Mouse (Mus musculus) urinary bladder, postnatal 36 days (tissue): ENCODE measurements around the gene Ppp2r3a.

Source experiments
- DNase-seq, 2 experiments: peaks; one replicate each; pipeline ENCODE4 v3.0.0; 2022; ENCODE audit warnings: low spot score in 2 of 2, mixed read lengths in 1 of 2

Gene Ppp2r3a

GRCm38 (mm10) chr9:101074332-101075021 is 177.1 kb downstream of the Ppp2r3a start:
- DNase-seq = peak; percentile 76 to 87

DNA sequence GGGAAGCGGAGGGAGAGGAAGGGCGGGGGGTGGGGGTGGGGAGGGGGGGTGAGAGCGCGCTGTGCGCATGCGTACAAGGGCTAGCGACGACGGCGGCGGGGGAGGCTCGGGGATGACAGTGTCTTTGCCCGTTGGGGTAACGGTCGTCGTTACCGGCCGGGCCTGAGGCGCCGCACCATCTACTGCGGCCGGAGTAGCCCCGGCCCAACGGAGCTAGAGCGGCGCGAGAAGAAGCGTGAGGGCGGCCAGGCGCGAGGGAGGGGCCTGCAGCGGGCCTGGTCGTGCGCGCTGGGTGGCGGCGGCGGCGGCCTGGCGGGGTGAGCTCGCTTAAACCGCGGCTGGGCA is 177.6 kb downstream of the Ppp2r3a start, which contains the start of gene Msl2:
TSS of gene Msl2 (plus strand) at position 115 of the 345 bp plus-strand sequence.
- DNase-seq = no peak

DNA sequence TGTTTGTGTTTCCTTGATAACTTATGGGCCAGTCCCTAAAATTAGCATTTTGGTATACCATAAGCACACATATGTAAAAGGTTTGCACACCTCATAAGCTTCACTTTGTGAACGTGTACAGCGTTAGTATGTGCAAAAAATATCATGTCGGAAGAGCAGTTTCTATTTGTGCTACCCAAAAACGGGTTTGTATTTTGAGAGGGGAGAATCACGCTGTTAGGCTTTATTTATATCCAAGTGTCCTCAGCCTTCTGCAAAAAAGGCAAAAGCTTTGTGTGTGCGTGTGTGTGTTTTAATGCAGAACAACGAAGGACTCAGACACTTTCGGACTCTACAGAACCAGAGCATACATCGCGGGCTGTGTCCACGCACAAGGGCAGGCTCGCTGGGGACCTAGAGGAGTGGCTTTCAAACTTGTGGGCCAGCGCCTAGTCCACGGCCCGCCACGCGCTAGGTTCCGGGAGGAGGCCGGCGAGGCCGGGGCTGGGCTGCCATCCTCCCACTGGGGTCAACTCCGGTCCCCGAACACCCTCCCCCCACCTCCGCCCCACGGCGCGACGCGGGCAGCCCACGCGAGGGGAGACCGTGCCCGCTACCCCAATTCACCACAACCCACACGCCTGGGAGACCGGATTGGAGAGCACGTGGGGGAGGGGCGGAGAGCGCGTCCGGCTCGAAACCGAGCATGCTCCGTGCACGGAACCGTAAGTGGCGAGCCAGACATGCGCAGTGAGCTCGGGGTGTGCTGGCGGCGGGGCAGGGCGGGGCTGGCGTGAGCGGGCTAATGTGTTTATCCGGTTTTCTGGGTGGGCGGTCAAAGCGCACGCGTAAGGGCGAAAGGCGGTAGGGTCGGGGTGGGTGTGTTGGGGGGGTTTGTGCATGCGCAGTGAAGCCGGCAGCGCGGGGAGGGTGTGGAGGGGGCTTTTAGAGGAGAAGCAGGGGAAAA is 178.3 kb downstream of the Ppp2r3a start:
- peak; percentile 97 to 99 for DNase-seq

GRCm38 (mm10) chr9:101072506-101072905 is 179.1 kb downstream of the Ppp2r3a start:
- no peak for DNase-seq

GRCm38 (mm10) chr9:101069781-101070180 is 181.8 kb downstream of the Ppp2r3a start:
- DNase-seq = no peak

- DNase-seq = no peak
These were observed 186.5 kb downstream of the Ppp2r3a start for GRCm38 (mm10) chr9:101065076-101065602.

DNA sequence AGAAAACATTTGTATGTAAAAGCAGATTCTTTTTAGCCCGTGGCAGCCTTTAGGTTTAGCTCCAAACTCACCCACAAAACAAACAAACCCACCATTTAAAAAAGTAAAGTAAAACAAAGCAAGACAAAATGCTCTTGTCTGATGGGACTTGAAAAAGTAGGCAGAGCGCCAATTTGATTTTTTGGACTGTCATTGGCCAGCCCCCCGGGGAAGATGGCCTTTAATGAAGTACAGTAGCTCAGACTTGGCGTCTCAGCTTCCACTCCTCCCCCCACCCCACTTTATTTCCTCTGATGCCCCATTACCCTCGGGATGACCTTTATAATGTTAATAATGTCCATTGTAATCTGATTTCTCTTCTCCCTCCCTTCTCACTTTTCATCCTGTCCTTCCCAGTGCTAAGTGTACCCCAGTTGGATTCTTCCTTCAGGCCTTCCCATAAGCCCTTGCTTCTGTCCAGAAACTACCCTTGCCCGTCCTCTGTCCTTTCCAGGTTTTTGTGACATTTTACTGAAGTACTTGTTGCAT is 189.3 kb downstream of the Ppp2r3a start:
- DNase-seq = no peak

GRCm38 (mm10) chr9:101061035-101061434 is 190.6 kb downstream of the Ppp2r3a start:
- no peak for DNase-seq

DNA sequence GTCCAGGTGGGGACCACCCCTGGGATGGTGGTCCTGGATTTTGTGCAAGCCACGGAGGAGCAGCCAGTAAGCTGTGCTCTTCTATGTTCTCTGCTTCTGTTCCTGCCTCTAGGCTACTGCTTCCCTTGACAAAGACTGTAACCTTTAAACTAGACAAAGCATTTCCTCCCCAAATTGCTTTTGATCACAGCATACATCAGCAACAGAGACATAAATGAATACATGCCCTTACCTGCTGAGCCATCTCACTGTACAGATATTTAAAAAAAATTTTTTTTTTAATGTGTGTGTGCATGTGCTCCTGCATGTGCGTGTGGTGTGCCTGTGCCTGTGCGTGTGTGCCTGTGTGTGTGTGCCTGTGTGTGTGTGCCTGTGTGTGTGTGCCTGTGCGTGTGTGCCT is 194.4 kb downstream of the Ppp2r3a start:
- no peak for DNase-seq
